In genomic region chr7:98369762-98370369, GRCm38 (mm10) we compare ENCODE assay signal across 24 mouse cellular contexts. TPM values are rescaled to one million over a fixed set of nuclear protein-coding genes. Genes with fewer than 3 reads are reported as not detected.
DNase-seq lines count a peak whose midpoint lies in the region; TF ChIP-seq lines count a peak whose summit lies in the region.
"Had no signal": no experiment of that assay in that cellular context is flagged by ENCODE, and none has a peak within 500 bp of the region (broad histone marks: within the 10 kb centered on the region; RNA-seq: fewer than 3 reads in every experiment).

No protein-coding gene starts in this region.

- WGBS in limb, embryonic 10.5 days, result 60% methylated on average over 10 of the region's 10 CpGs

- no peak for TF ChIP-seq POLR2A in ES-Bruce4 (IDR thresholded peaks at IDR 0.05; ENCODE audit: insufficient read depth, low read length)

- DNase-seq in ES-E14 (ENCODE audit: low read depth, low spot score), result peak; percentile 50
- DNase-seq in WW6 (ENCODE audit: low read depth, low spot score), result peak; percentile 26
- DNase-seq in limb, embryonic 10.5 days (ENCODE audit: low spot score), result peak; percentile 27
- DNase-seq in frontal cortex, postnatal 36 days (ENCODE audit: low spot score in 2 of 2), result no peak
- no peak for DNase-seq in urinary bladder, postnatal 36 days (ENCODE audit: low spot score in 2 of 2)
- no peak for DNase-seq in thymus, postnatal 14 days
- no peak for DNase-seq in cerebellum, postnatal 14 days
- DNase-seq: adrenal gland, adult 2 months; adrenal gland, postnatal 10 days; adrenal gland, postnatal 25 days; cerebellum, adult 11-12 months; cerebellum, adult 2 months; cerebellum, adult 9-10 months; cerebellum, postnatal 10 days; cerebellum, postnatal 36 days; embryo, embryonic 11 days had no signal

- no peak for TF ChIP-seq CTCF in ES-Bruce4 (IDR thresholded peaks at IDR 0.05; ENCODE audit: low read depth, low read length)

- H3K9me3 ChIP-seq in ES-Bruce4 (replicated peaks; ENCODE audit: control insufficient read depth, insufficient read depth, low read length, poor library complexity, severe bottlenecking), result no peaks in the 10 kb centered on the region
- no peaks in the 10 kb centered on the region for H3K9me3 ChIP-seq in ES-E14 (ENCODE audit: control insufficient read depth, insufficient read depth, low read depth, low read length)
- no peaks in the 10 kb centered on the region for H3K9me3 ChIP-seq in limb, embryonic 10.5 days (replicated peaks)
- H3K9me3 ChIP-seq: embryonic facial prominence, embryonic 13.5 days; embryonic facial prominence, embryonic 15.5 days; forebrain, embryonic 10.5 days; forebrain, embryonic 12.5 days had no signal

- H3K27me3 ChIP-seq in ES-Bruce4 (ENCODE audit: control insufficient read depth, insufficient read depth, low read length, poor library complexity, severe bottlenecking), result no peaks in the 10 kb centered on the region
- 0 out of 2 replicates have a peak, but pooled peaks cover 15% of the 10 kb centered on the region for H3K27me3 ChIP-seq in limb, embryonic 10.5 days (ENCODE audit: low read depth, poor library complexity, severe bottlenecking)
- H3K27me3 ChIP-seq: embryonic facial prominence, embryonic 13.5 days; embryonic facial prominence, embryonic 15.5 days; forebrain, embryonic 12.5 days; Patski had no signal

- H3K9ac ChIP-seq in ES-Bruce4 (ENCODE audit: low read depth, poor library complexity, severe bottlenecking) (no peak overlapping the region), ES-E14 (ENCODE audit: insufficient read depth, low read depth, low read length, poor library complexity, severe bottlenecking) (no peak overlapping the region)
- H3K9ac ChIP-seq: embryonic facial prominence, embryonic 13.5 days; embryonic facial prominence, embryonic 15.5 days; forebrain, embryonic 12.5 days had no signal

- H3K27ac ChIP-seq in ES-Bruce4 (ENCODE audit: insufficient read depth, low read length) (peak overlapping the region; percentile 49; the same call in 1 of the 2 replicates), ES-E14 (ENCODE audit: insufficient read depth, low read depth, low read length, poor library complexity, severe bottlenecking) (peak overlapping the region; percentile 23; the same call in 1 of the 2 replicates)
- H3K27ac ChIP-seq in limb, embryonic 10.5 days, result no peak overlapping the region
- H3K27ac ChIP-seq: embryonic facial prominence, embryonic 13.5 days; embryonic facial prominence, embryonic 15.5 days; forebrain, embryonic 10.5 days; forebrain, embryonic 12.5 days had no signal

- H3K36me3 ChIP-seq in ES-Bruce4 (ENCODE audit: control insufficient read depth, insufficient read depth, low read length, poor library complexity, severe bottlenecking), result no peaks in the 10 kb centered on the region
- H3K36me3 ChIP-seq in ES-E14 (ENCODE audit: control insufficient read depth, insufficient read depth, low read length, poor library complexity, severe bottlenecking), result no peaks in the 10 kb centered on the region
- H3K36me3 ChIP-seq in limb, embryonic 10.5 days, result no peaks in the 10 kb centered on the region
- H3K36me3 ChIP-seq: embryonic facial prominence, embryonic 13.5 days; embryonic facial prominence, embryonic 15.5 days; forebrain, embryonic 10.5 days; forebrain, embryonic 12.5 days had no signal

- peak; percentile 80 for TF ChIP-seq EP300 in ES-Bruce4 (IDR thresholded peaks at IDR 0.05; ENCODE audit: insufficient read depth, low read depth, low read length)

- H3K4me3 ChIP-seq in ES-Bruce4 (ENCODE audit: low read depth, low read length), result no peak overlapping the region
- no peak overlapping the region for H3K4me3 ChIP-seq in ES-E14 (ENCODE audit: insufficient read depth in 1 of 2, low read depth in 1 of 2, low read length in 2 of 2, poor library complexity in 1 of 2, severe bottlenecking in 1 of 2)
- no peak overlapping the region for H3K4me3 ChIP-seq in limb, embryonic 10.5 days
- H3K4me3 ChIP-seq: embryonic facial prominence, embryonic 13.5 days; embryonic facial prominence, embryonic 15.5 days; erythroblast, embryonic 14.5 days; forebrain, embryonic 10.5 days; forebrain, embryonic 12.5 days had no signal

- in situ Hi-C loops in ES-E14 (cut with MboI; ENCODE audit: low sequenced_read_pairs in 2 of 2, unreplicated experiment in 2 of 2), result no loop called here

- peaks cover 1% of the 10 kb centered on the region for H3K4me1 ChIP-seq in ES-Bruce4 (ENCODE audit: control insufficient read depth, insufficient read depth, low read length)
- H3K4me1 ChIP-seq in ES-E14 (ENCODE audit: control insufficient read depth in 2 of 2, insufficient read depth in 2 of 2, low read length in 2 of 2, poor library complexity in 1 of 2), result peaks cover 0 to 14% of the 10 kb centered on the region in 2 experiments; a peak in 2 of 4 replicates
- H3K4me1 ChIP-seq in limb, embryonic 10.5 days, result peaks cover 10% of the 10 kb centered on the region

TF ChIP-seq in ES-E14, 5 proteins besides CTCF, POLR2A, EP300 and RAD21:
- TF ChIP-seq ZNF384 (IDR thresholded peaks at IDR 0.05; ENCODE audit: low read depth, low read length) (peak; percentile 95), MAFK (IDR thresholded peaks at IDR 0.05; ENCODE audit: insufficient read depth, low read depth, low read length) (no peak)

RNA-seq across cellular contexts. Expression of gene Tsku, which starts 8.7 kb away (rescaled TPM):
- 17.5 TPM in 2 replicates for polyA plus RNA-seq in ES-Bruce4 (2011; ENCODE audit: insufficient read depth, insufficient read length, low read depth, missing spikeins)
- total RNA-seq in ES-E14 (2012; rRNA removed), result 17.8 and 23.9 TPM in 2 replicates
- polyA plus RNA-seq in limb, embryonic 10.5 days (2016; fragmentation: Nextera tagmentation; extraction: Ambion mirVana), result 9.5 and 11.2 TPM in 2 replicates
- total RNA-seq: common myeloid progenitor, adult 5-6 weeks had no signal
- polyA plus RNA-seq: erythroblast, embryonic 14.5 days had no signal

RNA-seq across cellular contexts. Expression of gene Acer3, which starts 48.9 kb away (rescaled TPM):
- 18.4 and 19.2 TPM in 2 replicates for polyA plus RNA-seq in ES-Bruce4 (2011; ENCODE audit: insufficient read depth, insufficient read length, low read depth, missing spikeins)
- 25.3 and 26.2 TPM in 2 replicates for total RNA-seq in ES-E14 (2012; rRNA removed)
- 19.0 and 23.2 TPM in 2 replicates for polyA plus RNA-seq in limb, embryonic 10.5 days (2016; fragmentation: Nextera tagmentation; extraction: Ambion mirVana)

Comparison
In these comparisons a context has a peak if more than half of its experiments do, and no peak if none do; other contexts are left out.
1. DNase-seq: peak in ES-E14 (single experiment), WW6 (single experiment) and limb, embryonic 10.5 days (single experiment); none in frontal cortex, postnatal 36 days (0 of 2), urinary bladder, postnatal 36 days (0 of 2), thymus, postnatal 14 days (single experiment) and cerebellum, postnatal 14 days (0 of 2).